Mouse (Mus musculus) limb, embryonic 12.5 days (tissue): ENCODE results near the gene Tax1bp3. TPM values are rescaled to one million over a fixed set of nuclear protein-coding genes. Genes with fewer than 3 reads are reported as not detected.

ENCODE experiments used
- ATAC-seq: fragments of 200-750 bp; cut with Nextera tagmentation; 2 replicates; pipeline ENCODE4 v1.8.0; 2017; ENCODE audit warnings: low read depth, moderate TSS enrichment; ENCODE audit not compliant: insufficient number of reproducible peaks, insufficient read depth, low FRiP score, low TSS enrichment
- H3K27ac ChIP-seq: fragments of 300-500 bp; sonication (generic); 2 replicates; pipeline ENCODE4 v1.5.1; 2016; ENCODE audit warnings: mild to moderate bottlenecking, moderate library complexity
- H3K27me3 ChIP-seq: fragments of 300-500 bp; sonication (generic); 2 replicates; pipeline ENCODE4 v1.6.1; 2016; ENCODE audit warnings: mild to moderate bottlenecking, moderate library complexity
- H3K36me3 ChIP-seq: fragments of 300-500 bp; sonication (generic); 2 replicates; pipeline ENCODE4 v1.6.1; 2016; ENCODE audit warnings: mild to moderate bottlenecking, moderate library complexity
- H3K4me1 ChIP-seq: fragments of 300-500 bp; sonication (generic); replicated peaks from 2 replicates; pipeline ENCODE4 v1.6.1; 2016
- H3K4me2 ChIP-seq: fragments of 300-500 bp; sonication (generic); 2 replicates; pipeline ENCODE4 v1.6.1; 2016; ENCODE audit warnings: mild to moderate bottlenecking, moderate library complexity
- H3K4me3 ChIP-seq: fragments of 300-500 bp; sonication (generic); replicated peaks from 2 replicates; pipeline ENCODE4 v1.5.1; 2016; ENCODE audit warnings: mild to moderate bottlenecking
- H3K9ac ChIP-seq: fragments of 300-500 bp; sonication (generic); replicated peaks from 2 replicates; pipeline ENCODE4 v1.6.1; 2016; ENCODE audit warnings: mild to moderate bottlenecking, moderate library complexity
- H3K9me3 ChIP-seq: fragments of 300-500 bp; sonication (generic); 2 replicates; pipeline ENCODE4 v1.6.1; 2016; ENCODE audit warnings: mild to moderate bottlenecking, moderate library complexity
- WGBS: fragments of 180-500 bp; shearing (Covaris S2); methylation state at CpG from one replicate; pipeline ENCODE4 v1.1.7; 2016; 5-methylcytosine and 5-hydroxymethylcytosine counted together
- polyA plus RNA-seq: library from polyadenylated mRNA; unstranded; fragments of >200 nt; fragmentation: Nextera tagmentation; extraction: Ambion mirVana; gene quantifications from 2 replicates; pipeline ENCODE4 v1.2.1, GENCODE M21; 2016

The Tax1bp3 gene
- polyA plus RNA-seq, 1 experiment from 2014 or later, result 215 TPM

- Histone ChIP-seq H3K9ac (no peak overlapping the region), H3K4me1 (no peaks in the 10 kb centered on the region), H3K36me3 (no peaks in the 10 kb centered on the region), H3K27ac (no peak overlapping the region), H3K9me3 (peaks cover 8% of the 10 kb centered on the region), H3K27me3 (no peaks in the 10 kb centered on the region), H3K4me3 (no peak overlapping the region), H3K4me2 (no peak overlapping the region)
- 90% methylated on average over 5 of the region's 5 CpGs for WGBS
- ATAC-seq, result no peak
Observed at GRCm38 (mm10) chr11:73230081-73230480, 53.2 kb downstream of the Tax1bp3 start.

GRCm38 (mm10) chr11:73232513-73232912, 55.6 kb downstream of the Tax1bp3 start:
- H3K27ac ChIP-seq, result no peak overlapping the region
- no peak overlapping the region for H3K4me3 ChIP-seq
- WGBS, result 68% methylated on average over 2 of the region's 2 CpGs
- no peaks in the 10 kb centered on the region for H3K36me3 ChIP-seq
- no peak for ATAC-seq
- H3K4me1 ChIP-seq, result peaks cover 8% of the 10 kb centered on the region
- H3K27me3 ChIP-seq, result no peaks in the 10 kb centered on the region
- peaks cover 8% of the 10 kb centered on the region for H3K9me3 ChIP-seq
- H3K4me2 ChIP-seq, result no peak overlapping the region
- H3K9ac ChIP-seq, result no peak overlapping the region

Other genes with a start within 250 kb of the Tax1bp3 start
- gene Atp2a3, start 215.9 kb upstream of the Tax1bp3 start, polyA plus RNA-seq, result 1.3 and 1.5 TPM in 2 replicates
- 1.0 and 1.4 TPM in 2 replicates for gene P2rx1, start 178.0 kb upstream of the Tax1bp3 start, polyA plus RNA-seq
- 9.3 and 9.7 TPM in 2 replicates for gene Camkk1, start 158.1 kb upstream of the Tax1bp3 start, polyA plus RNA-seq
- 15.1 and 16.3 TPM in 2 replicates for gene Ncbp3, start 129.3 kb upstream of the Tax1bp3 start, polyA plus RNA-seq
- gene Itgae, start 86.5 kb upstream of the Tax1bp3 start, polyA plus RNA-seq, result 0.64 and 0.65 TPM in 2 replicates
- 19.7 and 21.6 TPM in 2 replicates for gene Haspin, start 38.8 kb upstream of the Tax1bp3 start, polyA plus RNA-seq
- gene P2rx5, start 16.7 kb upstream of the Tax1bp3 start, polyA plus RNA-seq, result 0.21 and 0.26 TPM in 2 replicates
- 99.3 and 101 TPM in 2 replicates for gene Emc6, start within 50 bp of the Tax1bp3 start, polyA plus RNA-seq
- gene Ctns, start 22.0 kb downstream of the Tax1bp3 start, polyA plus RNA-seq, result 23.4 and 24.9 TPM in 2 replicates
- gene Shpk, start 22.4 kb downstream of the Tax1bp3 start, polyA plus RNA-seq, result 1.6 and 2.3 TPM in 2 replicates
- 0.08 TPM in 1 of 2 replicates, not detected in the other for gene Trpv1, start 57.2 kb downstream of the Tax1bp3 start, polyA plus RNA-seq
- 0.05 and 0.11 TPM in 2 replicates for gene Trpv3, start 90.3 kb downstream of the Tax1bp3 start, polyA plus RNA-seq
- 0.44 and 0.53 TPM in 2 replicates for gene Aspa, start 152.5 kb downstream of the Tax1bp3 start, polyA plus RNA-seq
- gene Gm49340, start 152.7 kb downstream of the Tax1bp3 start, polyA plus RNA-seq, result not detected in 2 replicates
- gene Spata22, start 152.7 kb downstream of the Tax1bp3 start, polyA plus RNA-seq, result not detected in 2 replicates
- gene Olfr20, start 173.7 kb downstream of the Tax1bp3 start, polyA plus RNA-seq, result not detected in 2 replicates
- not detected in 2 replicates for gene Olfr376, start 194.2 kb downstream of the Tax1bp3 start, polyA plus RNA-seq
- not detected in 2 replicates for gene Olfr1, start 222.5 kb downstream of the Tax1bp3 start, polyA plus RNA-seq